ENCODE assay signal across 9 mouse cellular contexts in the genomic region with DNA sequence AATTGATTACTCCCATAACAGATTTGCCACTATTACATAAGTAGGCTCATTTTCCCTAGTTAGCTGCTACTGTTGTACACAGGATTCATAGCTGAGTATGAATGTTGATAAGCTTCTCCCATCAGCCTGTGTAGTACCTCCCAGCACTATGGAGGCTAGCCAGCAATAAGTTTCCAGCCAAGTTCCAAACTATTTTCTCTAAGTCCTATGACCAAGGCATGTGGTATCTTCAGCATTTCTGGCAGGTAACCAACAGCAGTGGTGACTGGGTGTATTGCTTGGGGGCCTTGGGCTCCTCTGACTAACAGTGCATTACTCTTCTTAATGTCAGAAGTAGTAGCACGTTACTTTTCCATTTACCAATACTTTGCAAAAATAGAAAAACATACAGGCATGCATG.
DNase-seq lines count a peak whose midpoint lies in the region.
"Had no signal": no experiment of that assay in that cellular context is flagged by ENCODE, and none has a peak within 500 bp of the region (broad histone marks: within the 10 kb centered on the region; RNA-seq: fewer than 3 reads in every experiment).

No protein-coding gene starts in this region.

- H3K36me3 ChIP-seq in embryonic facial prominence, embryonic 10.5 days (replicated peaks), result 0 out of 2 replicates have a peak, but pooled peaks cover 4% of the 10 kb centered on the region

- DNase-seq in 3134 (ENCODE audit: extremely low read depth, insufficient read length, low spot score), result peak; percentile 50
- peak; percentile 97 for DNase-seq in 3T3-L1 (ENCODE audit: low read depth, low spot score)
- peak; percentile 73 for DNase-seq in fibroblast of lung, adult 2 months (ENCODE audit: low read depth)
- peak; percentile 35 to 36 for DNase-seq in kidney, postnatal 25 days
- DNase-seq in spleen, postnatal 14 days (ENCODE audit: low spot score in 2 of 2), result no peak
- DNase-seq in embryonic facial prominence, embryonic 10.5 days (ENCODE audit: low spot score), result no peak
- DNase-seq in B cell, adult 2 months, result no peak
- DNase-seq: liver, embryonic 13.5 days; thymus, postnatal 36 days had no signal

- H3K4me3 ChIP-seq in embryonic facial prominence, embryonic 10.5 days, result no peak overlapping the region
- H3K4me3 ChIP-seq: liver, embryonic 13.5 days had no signal

- 88% methylated on average over 1 of the region's 1 CpGs for whole genome bisulfite sequencing in embryonic facial prominence, embryonic 10.5 days

- H3K27me3 ChIP-seq in embryonic facial prominence, embryonic 10.5 days (replicated peaks; ENCODE audit: low read depth, poor library complexity, severe bottlenecking), result no peaks in the 10 kb centered on the region
- H3K27me3 ChIP-seq: liver, embryonic 13.5 days had no signal

- no peaks in the 10 kb centered on the region for H3K9me3 ChIP-seq in embryonic facial prominence, embryonic 10.5 days
- H3K9me3 ChIP-seq: liver, embryonic 13.5 days had no signal

- no peak overlapping the region for H3K27ac ChIP-seq in embryonic facial prominence, embryonic 10.5 days (replicated peaks)
- H3K27ac ChIP-seq: liver, embryonic 13.5 days had no signal

- H3K4me1 ChIP-seq in embryonic facial prominence, embryonic 10.5 days, result no peaks in the 10 kb centered on the region
- H3K4me1 ChIP-seq: liver, embryonic 13.5 days had no signal

Comparison
In these comparisons a context has a peak if more than half of its experiments do, and no peak if none do; other contexts are left out.
1. DNase-seq: peak in 3134 (single experiment), 3T3-L1 (single experiment), fibroblast of lung, adult 2 months (single experiment) and kidney, postnatal 25 days (2 of 2); none in spleen, postnatal 14 days (0 of 2), embryonic facial prominence, embryonic 10.5 days (single experiment) and B cell, adult 2 months (0 of 2).